Mouse (Mus musculus): ENCODE results near the gene Ninj2.

GRCm38 (mm10) chr6:120186594-120186993, 93.4 kb downstream of the Ninj2 start:
- TF ChIP-seq GATA1 (IDR thresholded peaks at IDR 0.05; ENCODE audit: borderline replicate concordance, low read length) (no peak), FLI1 (IDR thresholded peaks at IDR 0.05; ENCODE audit: low read length) (no peak)

All from megakaryocyte, embryonic 14.5 days (primary cell).